Mouse (Mus musculus) layer of hippocampus, adult 9-11 months (tissue): ENCODE measurements around the gene Acap3.

Experiments used
- DNase-seq: peaks from one replicate; pipeline ENCODE4 v3.0.0; 2022

The Acap3 gene

GRCm38 (mm10) chr4:155943534-155944249, 52.1 kb downstream of the Acap3 start, which contains the start of gene Ube2j2:
TSS of gene Ube2j2 (plus strand) at chr4:155943831.
- DNase-seq = peak; percentile 94

DNA sequence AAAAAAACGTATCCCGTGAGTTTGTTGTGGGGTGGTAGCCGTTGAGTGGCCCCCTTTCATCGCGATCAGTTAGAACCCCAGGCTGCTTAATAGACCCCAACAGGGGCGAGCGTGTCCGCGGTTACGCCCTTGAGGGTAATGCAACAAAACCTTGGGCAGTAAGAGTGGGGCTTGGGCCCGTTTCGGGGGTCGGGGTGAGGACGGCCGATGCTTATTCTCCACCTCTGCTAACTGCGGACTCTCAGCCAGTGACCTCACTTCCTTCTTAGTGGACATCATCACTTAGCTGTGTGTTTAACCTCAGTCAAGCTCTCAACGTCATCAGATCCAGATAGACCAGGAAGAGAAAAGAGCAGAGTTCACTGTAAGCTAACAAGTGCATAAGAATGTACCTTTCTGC, 52.6 kb downstream of the Acap3 start:
- DNase-seq = no peak

- no peak for DNase-seq
Measured at GRCm38 (mm10) chr4:155947094-155947493, 55.5 kb downstream of the Acap3 start.

DNA sequence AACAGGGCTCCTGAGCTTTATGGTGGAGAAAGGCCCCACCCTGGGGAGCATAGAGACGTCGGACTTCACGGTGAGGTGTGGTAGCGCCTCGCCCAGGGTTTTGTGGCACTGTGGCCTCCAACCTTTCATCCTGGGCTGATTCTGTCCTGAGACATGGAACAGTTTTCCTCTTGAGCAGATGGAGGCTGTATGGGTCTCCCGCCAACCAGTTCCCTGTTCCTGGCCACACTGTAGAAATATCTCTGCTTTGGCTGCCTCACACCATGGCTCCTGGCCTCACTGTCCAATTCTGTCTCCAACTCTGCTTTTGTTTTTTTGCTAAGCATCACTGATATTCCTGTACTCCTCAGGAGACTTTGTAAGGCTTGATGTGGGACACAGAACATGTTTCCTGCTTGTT, 63.9 kb downstream of the Acap3 start:
- DNase-seq = no peak
